Mouse (Mus musculus) cerebellum, postnatal 14 days (tissue): ENCODE data around the gene Srd5a3.
A peak's percentile ranks its signal among the peaks of the same experiment; 100 is the strongest.

Source experiments
- DNase-seq, 2 experiments: peaks; one replicate each; pipeline ENCODE4 v3.0.0; 2021; ENCODE audit warnings: mixed read lengths in 2 of 2

Srd5a3 gene

GRCm38 (mm10) chr5:76154434-76155165 is 14.5 kb downstream of the Srd5a3 start:
- DNase-seq = no peak

GRCm38 (mm10) chr5:76159555-76159954 is 19.5 kb downstream of the Srd5a3 start:
- DNase-seq = no peak

- DNase-seq = no peak
These were observed 20.0 kb downstream of the Srd5a3 start for GRCm38 (mm10) chr5:76160086-76160485.

- no peak for DNase-seq
These were observed 21.4 kb downstream of the Srd5a3 start for GRCm38 (mm10) chr5:76161491-76161890.

- DNase-seq = no peak
These were observed 22.9 kb downstream of the Srd5a3 start for GRCm38 (mm10) chr5:76162926-76163325.

GRCm38 (mm10) chr5:76163828-76164390 is 23.8 kb downstream of the Srd5a3 start:
- no peak for DNase-seq

GRCm38 (mm10) chr5:76164827-76165226 is 24.8 kb downstream of the Srd5a3 start:
- no peak for DNase-seq

GRCm38 (mm10) chr5:76170522-76170921 is 30.5 kb downstream of the Srd5a3 start:
- no peak for DNase-seq

- no peak for DNase-seq
These were observed 31.0 kb downstream of the Srd5a3 start for GRCm38 (mm10) chr5:76171039-76171438.

GRCm38 (mm10) chr5:76175051-76175450 is 35.0 kb downstream of the Srd5a3 start:
- no peak for DNase-seq

GRCm38 (mm10) chr5:76176411-76176810 is 36.3 kb downstream of the Srd5a3 start:
- DNase-seq = no peak

- DNase-seq = no peak
These were observed 36.8 kb downstream of the Srd5a3 start for GRCm38 (mm10) chr5:76176841-76177240.

GRCm38 (mm10) chr5:76177664-76178063 is 37.6 kb downstream of the Srd5a3 start:
- DNase-seq = no peak

GRCm38 (mm10) chr5:76179171-76179570 is 39.1 kb downstream of the Srd5a3 start:
- no peak for DNase-seq

GRCm38 (mm10) chr5:76179791-76180190 is 39.7 kb downstream of the Srd5a3 start:
- no peak for DNase-seq

- no peak for DNase-seq
These were observed 42.3 kb downstream of the Srd5a3 start for GRCm38 (mm10) chr5:76182326-76182725.

GRCm38 (mm10) chr5:76183043-76183749 is 43.1 kb downstream of the Srd5a3 start:
- no peak for DNase-seq

GRCm38 (mm10) chr5:76183750-76184261 is 43.7 kb downstream of the Srd5a3 start, which contains the start of gene Tmem165:
Tmem165 (plus strand) TSS chr5:76183880.
- peak; percentile 96 to 97 for DNase-seq

GRCm38 (mm10) chr5:76184286-76185080 is 44.4 kb downstream of the Srd5a3 start:
- peak; percentile 64 to 72 for DNase-seq

- DNase-seq = no peak
These were observed 47.8 kb downstream of the Srd5a3 start for GRCm38 (mm10) chr5:76187885-76188284.

GRCm38 (mm10) chr5:76190609-76191008 is 50.5 kb downstream of the Srd5a3 start:
- no peak for DNase-seq

GRCm38 (mm10) chr5:76193075-76193474 is 53.0 kb downstream of the Srd5a3 start:
- DNase-seq = no peak
